Mouse (Mus musculus) C2C12 (cell line): Measurements from ENCODE around the gene Vmn1r41. TPM values are rescaled to one million over a fixed set of nuclear protein-coding genes. Genes with fewer than 3 reads are reported as not detected.

ENCODE experiments used
- H3K27me3 ChIP-seq: one replicate; pipeline ENCODE4 v1.6.1; 2011; ENCODE audit not compliant: control insufficient read depth, insufficient read depth, insufficient read length
- H3K36me3 ChIP-seq: one replicate; pipeline ENCODE4 v1.6.1; 2011; ENCODE audit not compliant: control insufficient read depth, insufficient read depth
- H3K4me3 ChIP-seq: one replicate; pipeline ENCODE4 v1.5.1; 2011; ENCODE audit warnings: mild to moderate bottlenecking, control low read depth; ENCODE audit not compliant: poor library complexity, insufficient read depth, severe bottlenecking
- H3K79me2 ChIP-seq: one replicate; pipeline ENCODE4 v1.6.1; 2011; ENCODE audit not compliant: control insufficient read depth, insufficient read depth
- H3K79me3 ChIP-seq: one replicate; pipeline ENCODE4 v1.6.1; 2011; ENCODE audit warnings: low read depth, control low read depth
- H3ac ChIP-seq: one replicate; pipeline ENCODE3; 2011; ENCODE audit warnings: low read depth; ENCODE audit not compliant: control insufficient read depth, insufficient read length
- CEBPB ChIP-seq: IDR thresholded peaks from one replicate; pipeline ENCODE4 v1.6.1; 2011; ENCODE audit warnings: low read depth, mild to moderate bottlenecking, control low read depth, moderate library complexity
- CTCF ChIP-seq: IDR thresholded peaks from one replicate; pipeline ENCODE4 v1.5.1; 2011; ENCODE audit not compliant: control insufficient read depth, insufficient read depth, insufficient read length
- FOSL1 ChIP-seq: IDR thresholded peaks from one replicate; pipeline ENCODE4 v1.8.0; 2011; ENCODE audit warnings: mild to moderate bottlenecking, low read length; ENCODE audit not compliant: poor library complexity, insufficient read depth, severe bottlenecking
- MAX ChIP-seq: IDR thresholded peaks from one replicate; pipeline ENCODE4 v1.6.1; 2011; ENCODE audit warnings: mild to moderate bottlenecking, control low read depth
- MYOD1 ChIP-seq: IDR thresholded peaks from one replicate; pipeline ENCODE4 v1.6.1; 2011; ENCODE audit warnings: low read depth; ENCODE audit not compliant: control insufficient read depth, insufficient read length
- MYOG ChIP-seq: IDR thresholded peaks from one replicate; pipeline ENCODE4 v1.6.1; 2011; ENCODE audit not compliant: control insufficient read depth, insufficient read length; ENCODE audit errors: extremely low read depth
- USF1 ChIP-seq: IDR thresholded peaks from one replicate; pipeline ENCODE4 v1.6.1; 2011; ENCODE audit warnings: low read depth, mild to moderate bottlenecking, control low read depth, moderate library complexity
- long read RNA-seq, 2 experiments: library from polyadenylated mRNA; unstranded; transcript quantifications; one replicate each; pipeline ENCODE4 v2.0.0; 2019 to 2020
- polyA plus RNA-seq: library from polyadenylated mRNA; unstranded; fragments of >200 nt; fragmentation: generic; extraction: Trizol; gene quantifications from one replicate; pipeline ENCODE4 v1.2.1, GENCODE M21; 2012; ENCODE audit warnings: missing spikeins

Gene Vmn1r41
- polyA plus RNA-seq, result not detected
- long read RNA-seq, experiment 1, result 0 reads
- long read RNA-seq, experiment 2, result 0 reads

GRCm38 (mm10) chr6:89740466-89740865 is at the start of gene Vmn1r41:
Vmn1r41 (plus strand) TSS chr6:89740766.
- H3ac ChIP-seq, result no peak within 1 kb of the TSS
- no peaks in the 10 kb centered on the region for H3K79me3 ChIP-seq
- no peaks in the 10 kb centered on the region for H3K27me3 ChIP-seq
- TF ChIP-seq USF1 (no peak), MAX (no peak), CTCF (no peak), FOSL1 (no peak), MYOG (no peak), CEBPB (no peak), MYOD1 (no peak)
- H3K79me2 ChIP-seq, result no peaks in the 10 kb centered on the region
- no peaks in the 10 kb centered on the region for H3K36me3 ChIP-seq
- H3K4me3 ChIP-seq, result no peak within 1 kb of the TSS

- TF ChIP-seq FOSL1, result no peak
- peak; percentile 20 for TF ChIP-seq MAX
- TF ChIP-seq USF1, result no peak
- no peak for TF ChIP-seq CTCF
- no peak for TF ChIP-seq CEBPB
- TF ChIP-seq MYOG, result no peak
- no peak for TF ChIP-seq MYOD1
Measured at GRCm38 (mm10) chr6:89706624-89707023, 33.9 kb upstream of the Vmn1r41 start.

GRCm38 (mm10) chr6:89707240-89707639 is 33.3 kb upstream of the Vmn1r41 start, which contains the start of gene Vmn1r40:
Vmn1r40 (plus strand) TSS chr6:89707540.
- H3K36me3 ChIP-seq, result no peaks in the 10 kb centered on the region
- H3K79me3 ChIP-seq, result no peaks in the 10 kb centered on the region
- H3K27me3 ChIP-seq, result peaks cover 3% of the 10 kb centered on the region
- TF ChIP-seq CEBPB (no peak), MAX (no peak), MYOD1 (no peak), MYOG (no peak), FOSL1 (no peak), USF1 (no peak), CTCF (no peak)
- H3K4me3 ChIP-seq, result no peak within 1 kb of the TSS
- no peak within 1 kb of the TSS for H3ac ChIP-seq
- no peaks in the 10 kb centered on the region for H3K79me2 ChIP-seq

More at GRCm38 (mm10) chr6:89706624-89707023, 33.9 kb upstream of the Vmn1r41 start:
- H3ac ChIP-seq, result no peak overlapping the region
- no peaks in the 10 kb centered on the region for H3K79me2 ChIP-seq
- H3K36me3 ChIP-seq, result no peaks in the 10 kb centered on the region
- peaks cover 2% of the 10 kb centered on the region for H3K27me3 ChIP-seq
- no peaks in the 10 kb centered on the region for H3K79me3 ChIP-seq
- H3K4me3 ChIP-seq, result no peak overlapping the region

DNA sequence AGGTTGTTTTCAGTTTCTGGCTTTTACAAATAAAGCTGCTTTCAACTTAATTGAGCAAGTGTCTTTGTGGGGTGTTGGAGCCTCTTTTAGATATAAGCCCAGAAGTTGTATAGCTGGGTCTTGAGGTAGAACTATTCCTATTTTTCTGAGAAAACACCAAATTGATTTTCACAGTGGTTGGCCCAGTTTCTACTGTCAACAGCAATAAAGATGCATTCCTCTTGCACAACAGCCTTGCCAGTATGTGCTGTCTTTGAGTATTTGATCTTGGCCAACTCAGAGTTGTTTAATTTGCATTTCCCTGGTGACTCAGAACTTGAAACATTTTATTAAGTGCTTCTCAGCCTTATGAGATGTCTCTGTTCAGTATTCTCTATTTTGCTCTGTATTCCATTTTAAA is 22.5 kb upstream of the Vmn1r41 start:
- no peaks in the 10 kb centered on the region for H3K36me3 ChIP-seq
- no peak overlapping the region for H3K4me3 ChIP-seq
- H3ac ChIP-seq, result no peak overlapping the region
- TF ChIP-seq CTCF (no peak), MAX (no peak), MYOG (no peak), FOSL1 (no peak), MYOD1 (no peak), USF1 (no peak), CEBPB (no peak)
- H3K79me3 ChIP-seq, result no peaks in the 10 kb centered on the region
- H3K79me2 ChIP-seq, result no peaks in the 10 kb centered on the region
- no peaks in the 10 kb centered on the region for H3K27me3 ChIP-seq

DNA sequence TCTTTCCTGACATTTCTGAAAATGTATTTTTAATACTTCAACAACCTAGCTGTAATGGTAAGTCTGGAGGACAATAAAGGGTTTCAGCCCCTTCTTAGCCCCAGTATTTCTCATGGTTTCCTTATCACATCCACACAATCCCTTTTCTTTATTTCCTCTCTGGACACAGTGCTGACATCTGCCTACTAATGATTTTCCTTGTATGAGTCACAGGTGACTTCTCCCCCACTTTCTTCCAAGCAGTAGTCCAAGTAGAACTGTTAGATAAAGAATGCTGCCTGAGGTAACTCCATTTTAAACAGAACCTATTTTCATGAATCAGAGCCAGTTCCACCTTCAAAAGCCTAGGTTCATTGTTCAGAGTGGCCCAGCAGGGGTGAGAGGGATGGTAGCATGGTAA is 2.2 kb downstream of the Vmn1r41 start:
- no peak for TF ChIP-seq MAX
- TF ChIP-seq USF1, result no peak
- TF ChIP-seq MYOD1, result no peak
- TF ChIP-seq CEBPB, result no peak
- no peak for TF ChIP-seq CTCF
- no peak for TF ChIP-seq MYOG
- no peak for TF ChIP-seq FOSL1
- no peaks in the 10 kb centered on the region for H3K36me3 ChIP-seq
- H3ac ChIP-seq, result no peak overlapping the region
- no peak overlapping the region for H3K4me3 ChIP-seq
- no peaks in the 10 kb centered on the region for H3K79me2 ChIP-seq
- H3K27me3 ChIP-seq, result no peaks in the 10 kb centered on the region
- no peaks in the 10 kb centered on the region for H3K79me3 ChIP-seq

DNA sequence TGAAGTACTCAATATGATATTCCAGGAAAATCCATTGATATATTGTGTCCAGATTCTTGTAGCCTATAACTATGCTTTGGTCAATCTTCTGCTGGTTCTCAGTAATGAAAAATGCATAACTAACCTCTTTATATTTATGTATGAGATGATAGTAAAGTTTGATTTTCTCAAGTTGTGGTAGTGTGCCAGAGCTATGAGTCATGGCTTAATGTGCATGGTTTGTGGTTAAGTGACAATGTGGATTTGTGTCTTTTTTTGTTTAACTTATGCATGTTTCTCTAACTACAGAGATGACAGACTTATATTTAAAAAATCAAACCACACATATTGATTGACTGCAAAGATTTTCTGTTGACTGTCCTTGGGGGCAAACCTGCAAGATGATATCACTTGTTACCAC is 49.7 kb downstream of the Vmn1r41 start:
- no peaks in the 10 kb centered on the region for H3K79me3 ChIP-seq
- H3K27me3 ChIP-seq, result no peaks in the 10 kb centered on the region
- H3ac ChIP-seq, result no peak overlapping the region
- H3K36me3 ChIP-seq, result no peaks in the 10 kb centered on the region
- no peak for TF ChIP-seq CTCF
- TF ChIP-seq FOSL1, result peak; percentile 22
- TF ChIP-seq CEBPB, result no peak
- TF ChIP-seq MYOD1, result no peak
- no peaks in the 10 kb centered on the region for H3K79me2 ChIP-seq
- H3K4me3 ChIP-seq, result no peak overlapping the region

Other genes with a start within 250 kb of the Vmn1r41 start
- gene Chchd6, start 145.1 kb upstream of the Vmn1r41 start, polyA plus RNA-seq, result 28.8 TPM
- 5.7 TPM for gene Txnrd3, start 96.8 kb upstream of the Vmn1r41 start, polyA plus RNA-seq
- gene Vmn1r40, start 33.2 kb upstream of the Vmn1r41 start, polyA plus RNA-seq, result not detected
- gene Vmn1r42, start 135.6 kb downstream of the Vmn1r41 start, polyA plus RNA-seq, result not detected
- 0.04 TPM for gene Vmn1r43, start 135.6 kb downstream of the Vmn1r41 start, polyA plus RNA-seq
- not detected for gene Vmn1r44, start 142.9 kb downstream of the Vmn1r41 start, polyA plus RNA-seq
- gene Vmn1r45, start 199.8 kb downstream of the Vmn1r41 start, polyA plus RNA-seq, result not detected
- gene Vmn1r46, start 228.5 kb downstream of the Vmn1r41 start, polyA plus RNA-seq, result not detected